ENCODE assay signal across 24 mouse cellular contexts in the genomic region with DNA sequence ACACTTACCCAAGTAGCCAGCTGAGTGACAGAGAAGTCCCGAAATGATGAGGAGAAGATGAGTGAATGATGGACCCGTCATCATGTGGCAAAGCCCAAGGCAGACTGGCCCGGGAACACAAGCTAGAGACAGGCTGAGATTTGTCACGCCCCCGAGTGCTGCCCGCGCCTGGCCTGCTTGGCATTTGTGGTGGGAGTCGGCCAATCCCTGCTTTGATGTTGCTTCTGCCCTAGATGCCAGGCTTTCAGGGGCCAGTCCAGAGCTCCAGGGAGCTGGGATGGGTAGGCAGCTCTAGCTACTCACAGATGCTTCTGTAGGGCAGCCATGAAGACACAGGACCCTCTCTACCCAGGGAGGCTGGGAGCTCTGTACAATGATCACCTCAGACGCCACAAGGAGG. TPM values are rescaled to one million over a fixed set of nuclear protein-coding genes. Genes with fewer than 3 reads are reported as not detected.
DNase-seq lines count a peak whose midpoint lies in the region; ATAC-seq and TF ChIP-seq lines count a peak whose summit lies in the region.
"Had no signal": no experiment of that assay in that cellular context is flagged by ENCODE, and none has a peak within 500 bp of the region (broad histone marks: within the 10 kb centered on the region; RNA-seq: fewer than 3 reads in every experiment).

No protein-coding gene starts in this region.

- no peak overlapping the region for H3K9ac ChIP-seq in heart, postnatal 0 days (replicated peaks; ENCODE audit: low read depth, low read length)
- H3K9ac ChIP-seq: embryonic facial prominence, embryonic 12.5 days; forebrain, postnatal 0 days; hindbrain, embryonic 13.5 days; liver, embryonic 15.5 days had no signal

- no peaks in the 10 kb centered on the region for H3K27me3 ChIP-seq in heart, postnatal 0 days (ENCODE audit: control insufficient read depth, insufficient read depth, low read length)
- H3K27me3 ChIP-seq: hindbrain, embryonic 13.5 days; liver, embryonic 15.5 days had no signal

- WGBS in heart, postnatal 0 days, result 77% methylated on average over 9 of the region's 9 CpGs

- no peak overlapping the region for H3K4me3 ChIP-seq in heart, postnatal 0 days (ENCODE audit: low read depth, low read length)
- H3K4me3 ChIP-seq: embryonic facial prominence, embryonic 12.5 days; hindbrain, embryonic 13.5 days; left cerebral cortex, adult 2 months; limb, embryonic 10.5 days; liver, embryonic 15.5 days; midbrain, embryonic 10.5 days had no signal

- no peak for TF ChIP-seq EP300 in heart, postnatal 0 days (IDR thresholded peaks at IDR 0.05; ENCODE audit: low read depth)

- no peak for TF ChIP-seq CTCF in heart, postnatal 0 days (IDR thresholded peaks at IDR 0.05; ENCODE audit: low read depth)

- H3K4me1 ChIP-seq in heart, postnatal 0 days (ENCODE audit: control insufficient read depth, insufficient read depth), result peaks cover 33% of the 10 kb centered on the region

- peak; percentile 63 to 70 for DNase-seq in cerebellum, postnatal 10 days
- no peak for DNase-seq in cerebellum, adult 8-10 months
- no peak for DNase-seq in heart, postnatal 0 days (ENCODE audit: low spot score)
- no peak for DNase-seq in heart, postnatal 36 days
- DNase-seq in left cerebral cortex, postnatal 4 days, result peak; percentile 51
- no peak for DNase-seq in left cerebral cortex, postnatal 10 days (ENCODE audit: extremely low spot score in 1 of 2, low spot score in 2 of 2)
- peak; percentile 42 for DNase-seq in Muller cell, postnatal 12 days (ENCODE audit: inconsistent ontology term)
- DNase-seq: adrenal gland, adult 8-10 months; forebrain, postnatal 0 days; heart, postnatal 14 days; kidney, adult 8-10 months; liver had no signal

- H3K36me3 ChIP-seq in heart, postnatal 0 days (replicated peaks; ENCODE audit: control insufficient read depth, insufficient read depth, low read length), result no peaks in the 10 kb centered on the region
- H3K36me3 ChIP-seq: embryonic facial prominence, embryonic 12.5 days; hindbrain, embryonic 13.5 days; limb, embryonic 10.5 days; liver, embryonic 15.5 days; midbrain, embryonic 10.5 days had no signal

- no peak for ATAC-seq in heart, postnatal 0 days (ENCODE audit: insufficient read depth, low read depth)
- ATAC-seq: activated CD4-positive, CD25-positive, alpha-beta regulatory T cell, adult 4 months; forebrain, postnatal 0 days; inflammation-experienced regulatory T-cells, adult 6 months; midbrain, embryonic 16.5 days had no signal

- peak overlapping the region; percentile 38; the same call in 1 of the 2 replicates for H3K27ac ChIP-seq in heart, postnatal 0 days (ENCODE audit: low read depth)
- H3K27ac ChIP-seq: embryonic facial prominence, embryonic 12.5 days; hindbrain, embryonic 13.5 days; left cerebral cortex, adult 2 months; limb, embryonic 10.5 days; liver, embryonic 15.5 days; macrophage; midbrain, embryonic 10.5 days had no signal

- no peaks in the 10 kb centered on the region for H3K9me3 ChIP-seq in heart, postnatal 0 days (replicated peaks; ENCODE audit: control insufficient read depth, low read length)
- H3K9me3 ChIP-seq: embryonic facial prominence, embryonic 12.5 days; hindbrain, embryonic 13.5 days; limb, embryonic 10.5 days; liver, embryonic 15.5 days; midbrain, embryonic 10.5 days had no signal

- intact Hi-C loops in heart, postnatal 36 days (cut with DNase I), result loop anchor here (2.0 kb wide), 1 partner anchor 15 kb away; no protein-coding TSS in a partner anchor
- intact Hi-C loops in left cerebral cortex, postnatal 4 days (cut with DNase I), result no loop called here
- intact Hi-C loops in left cerebral cortex, postnatal 10 days (cut with DNase I), result no loop called here

- H3K4me2 ChIP-seq in heart, postnatal 0 days (ENCODE audit: low read depth, low read length), result no peak overlapping the region
- H3K4me2 ChIP-seq: embryonic facial prominence, embryonic 12.5 days; hindbrain, embryonic 13.5 days; liver, embryonic 15.5 days had no signal

RNA-seq across cellular contexts. Expression of a gene that starts 33.4 kb away (rescaled TPM):
- total RNA-seq in heart, postnatal 0 days (2014; rRNA removed; ENCODE audit: low replicate concordance), result 13.8 and 16.4 TPM in 2 replicates
- polyA plus RNA-seq in heart, postnatal 0 days (2015; fragmentation: Nextera tagmentation; extraction: Ambion mirVana), result 7.5 and 7.9 TPM in 2 replicates
- 1 to 10 TPM; 6.0 to 9.9 TPM for total RNA-seq in heart, postnatal 36 days (2021)
- total RNA-seq in left cerebral cortex, postnatal 4 days (2021), result under 1 TPM; 0.16 to 0.18 TPM
- total RNA-seq in left cerebral cortex, postnatal 10 days (2021), result 1 to 10 TPM; 2.0 to 3.3 TPM
- total RNA-seq: MEL had no signal
- polyA plus RNA-seq: forebrain, embryonic 11.5 days; macrophage; midbrain, embryonic 16.5 days had no signal

Comparison
In these comparisons a context has a peak if more than half of its experiments do, and no peak if none do; other contexts are left out.
1. DNase-seq: peak in cerebellum, postnatal 10 days (2 of 2), left cerebral cortex, postnatal 4 days (single experiment) and Muller cell, postnatal 12 days (single experiment); none in cerebellum, adult 8-10 months (single experiment), heart, postnatal 0 days (single experiment), heart, postnatal 36 days (0 of 2) and left cerebral cortex, postnatal 10 days (0 of 2).